Mouse (Mus musculus) C2C12 (cell line): ENCODE data around the gene Ip6k2. TPM values are rescaled to one million over a fixed set of nuclear protein-coding genes. Genes with fewer than 3 reads are reported as not detected.

Experiments used
- H3K27me3 ChIP-seq: one replicate; pipeline ENCODE4 v1.6.1; 2011; ENCODE audit not compliant: control insufficient read depth, insufficient read depth, insufficient read length
- H3K36me3 ChIP-seq: one replicate; pipeline ENCODE4 v1.6.1; 2011; ENCODE audit not compliant: control insufficient read depth, insufficient read depth
- H3K4me3 ChIP-seq: one replicate; pipeline ENCODE4 v1.5.1; 2011; ENCODE audit warnings: mild to moderate bottlenecking, control low read depth; ENCODE audit not compliant: poor library complexity, insufficient read depth, severe bottlenecking
- H3K79me2 ChIP-seq: one replicate; pipeline ENCODE4 v1.6.1; 2011; ENCODE audit not compliant: control insufficient read depth, insufficient read depth
- H3K79me3 ChIP-seq: one replicate; pipeline ENCODE4 v1.6.1; 2011; ENCODE audit warnings: low read depth, control low read depth
- H3ac ChIP-seq: one replicate; pipeline ENCODE3; 2011; ENCODE audit warnings: low read depth; ENCODE audit not compliant: control insufficient read depth, insufficient read length
- CEBPB ChIP-seq: IDR thresholded peaks from one replicate; pipeline ENCODE4 v1.6.1; 2011; ENCODE audit warnings: low read depth, mild to moderate bottlenecking, control low read depth, moderate library complexity
- CTCF ChIP-seq: IDR thresholded peaks from one replicate; pipeline ENCODE4 v1.5.1; 2011; ENCODE audit not compliant: control insufficient read depth, insufficient read depth, insufficient read length
- FOSL1 ChIP-seq: IDR thresholded peaks from one replicate; pipeline ENCODE4 v1.8.0; 2011; ENCODE audit warnings: mild to moderate bottlenecking, low read length; ENCODE audit not compliant: poor library complexity, insufficient read depth, severe bottlenecking
- MAX ChIP-seq: IDR thresholded peaks from one replicate; pipeline ENCODE4 v1.6.1; 2011; ENCODE audit warnings: mild to moderate bottlenecking, control low read depth
- MYOD1 ChIP-seq: IDR thresholded peaks from one replicate; pipeline ENCODE4 v1.6.1; 2011; ENCODE audit warnings: low read depth; ENCODE audit not compliant: control insufficient read depth, insufficient read length
- MYOG ChIP-seq: IDR thresholded peaks from one replicate; pipeline ENCODE4 v1.6.1; 2011; ENCODE audit not compliant: control insufficient read depth, insufficient read length; ENCODE audit errors: extremely low read depth
- USF1 ChIP-seq: IDR thresholded peaks from one replicate; pipeline ENCODE4 v1.6.1; 2011; ENCODE audit warnings: low read depth, mild to moderate bottlenecking, control low read depth, moderate library complexity
- polyA plus RNA-seq: library from polyadenylated mRNA; unstranded; fragments of >200 nt; fragmentation: generic; extraction: Trizol; gene quantifications from one replicate; pipeline ENCODE4 v1.2.1, GENCODE M21; 2012; ENCODE audit warnings: missing spikeins

Gene Ip6k2
- polyA plus RNA-seq, 1 experiment = 37.1 TPM

DNA sequence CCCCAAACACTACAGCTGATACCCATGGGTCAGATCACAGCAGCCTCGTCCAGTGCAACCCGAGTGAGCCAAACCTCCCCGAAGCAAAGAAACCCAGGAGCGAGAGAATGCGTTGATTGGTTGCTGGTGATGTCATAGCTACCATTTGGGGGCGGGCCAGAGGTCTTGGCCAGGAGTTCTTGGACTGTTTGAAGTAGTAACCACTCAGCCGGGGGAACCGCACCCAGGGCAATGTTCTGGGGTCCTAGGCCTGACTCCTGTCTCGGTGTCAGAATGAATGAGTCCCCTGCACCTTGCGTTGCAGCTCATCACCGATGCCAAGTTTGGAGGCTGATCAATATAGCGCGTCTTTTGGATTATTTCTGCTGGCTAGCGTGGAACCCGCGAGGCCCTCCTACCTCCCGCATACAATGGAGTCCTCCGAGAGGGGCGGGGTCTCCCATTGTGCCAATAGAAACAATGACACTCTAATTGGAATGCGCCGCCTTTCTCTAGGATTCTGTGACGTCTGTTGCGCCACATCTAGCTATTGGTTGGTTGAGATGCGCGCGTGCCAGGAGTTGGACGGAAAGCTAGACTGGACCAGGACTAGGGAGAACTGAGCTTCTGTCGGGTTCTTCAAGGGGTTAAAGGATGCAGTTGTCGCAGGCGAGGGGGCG, 41.3 kb downstream of the Ip6k2 start:
- H3K4me3 ChIP-seq = no peak overlapping the region
- H3K36me3 ChIP-seq = no peaks in the 10 kb centered on the region
- TF ChIP-seq MAX (no peak), USF1 (no peak), CEBPB (no peak), MYOG (no peak), CTCF (no peak), FOSL1 (no peak), MYOD1 (no peak)
- H3K79me3 ChIP-seq = no peaks in the 10 kb centered on the region
- H3ac ChIP-seq = no peak overlapping the region
- H3K79me2 ChIP-seq = no peaks in the 10 kb centered on the region
- peaks cover 64% of the 10 kb centered on the region for H3K27me3 ChIP-seq

GRCm38 (mm10) chr9:108825820-108826699, 42.5 kb downstream of the Ip6k2 start, which contains the start of gene Celsr3:
Celsr3 (plus strand) TSS chr9:108826320.
- TF ChIP-seq MAX = no peak
- H3K79me2 ChIP-seq = no peaks in the 10 kb centered on the region
- H3K27me3 ChIP-seq = peaks cover 73% of the 10 kb centered on the region

DNA sequence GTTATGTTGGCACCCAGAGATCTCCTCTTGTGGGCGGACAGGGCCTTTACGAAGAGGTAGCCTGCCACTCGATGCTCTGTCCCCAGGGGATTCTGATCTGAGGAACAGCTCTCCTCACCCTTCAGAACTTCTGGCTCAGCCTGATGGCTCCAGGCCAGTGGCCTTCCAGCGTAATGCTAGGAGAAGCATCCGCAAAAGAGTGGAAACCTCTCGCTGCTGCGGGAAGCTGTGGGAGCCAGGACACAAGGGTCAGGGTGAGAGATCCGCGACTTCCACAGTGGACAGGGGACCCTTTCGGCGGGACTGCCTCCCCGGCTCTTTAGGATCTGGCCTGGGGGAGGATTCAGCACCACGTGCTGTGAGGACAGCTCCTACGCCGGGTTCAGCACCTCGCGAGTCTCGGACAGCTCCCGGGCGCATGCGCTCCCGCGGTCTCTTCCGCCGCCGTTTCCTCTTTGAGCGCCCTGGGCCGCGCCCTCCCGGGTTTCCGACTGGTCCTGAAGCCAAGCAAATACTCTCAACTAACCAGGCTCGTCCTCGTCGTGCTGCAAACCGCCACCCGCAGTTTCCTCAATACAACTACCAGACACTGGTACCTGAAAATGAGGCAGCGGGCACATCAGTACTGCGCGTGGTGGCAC, 43.2 kb downstream of the Ip6k2 start:
- Histone ChIP-seq H3K79me2 (no peaks in the 10 kb centered on the region), H3K36me3 (no peaks in the 10 kb centered on the region), H3K79me3 (no peaks in the 10 kb centered on the region), H3ac (no peak overlapping the region), H3K4me3 (no peak overlapping the region), H3K27me3 (peaks cover 79% of the 10 kb centered on the region)
- TF ChIP-seq USF1 (peak; percentile 47), MAX (peak; percentile 92), CEBPB (no peak)

More at GRCm38 (mm10) chr9:108825820-108826699, 42.5 kb downstream of the Ip6k2 start, which contains the start of gene Celsr3:
- no peak within 1 kb of the TSS for H3K4me3 ChIP-seq
- no peak within 1 kb of the TSS for H3ac ChIP-seq
- H3K79me3 ChIP-seq = no peaks in the 10 kb centered on the region
- no peaks in the 10 kb centered on the region for H3K36me3 ChIP-seq

- Histone ChIP-seq H3K4me3 (no peak overlapping the region), H3K79me2 (no peaks in the 10 kb centered on the region), H3K27me3 (peaks cover 79% of the 10 kb centered on the region), H3K79me3 (no peaks in the 10 kb centered on the region), H3K36me3 (no peaks in the 10 kb centered on the region), H3ac (no peak overlapping the region)
- TF ChIP-seq CEBPB (no peak), MYOD1 (no peak), USF1 (no peak)
Measured at GRCm38 (mm10) chr9:108827454-108827853, 43.9 kb downstream of the Ip6k2 start.

DNA sequence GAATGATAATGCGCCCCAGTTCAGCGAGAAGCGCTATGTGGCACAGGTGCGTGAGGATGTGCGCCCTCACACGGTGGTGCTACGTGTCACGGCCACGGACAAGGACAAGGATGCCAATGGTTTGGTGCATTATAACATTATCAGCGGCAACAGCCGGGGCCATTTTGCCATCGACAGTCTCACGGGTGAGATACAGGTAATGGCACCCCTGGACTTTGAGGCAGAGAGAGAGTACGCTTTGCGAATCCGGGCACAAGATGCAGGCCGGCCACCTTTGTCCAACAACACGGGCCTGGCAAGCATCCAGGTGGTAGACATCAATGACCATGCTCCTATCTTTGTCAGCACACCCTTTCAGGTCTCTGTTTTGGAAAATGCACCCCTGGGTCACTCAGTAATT, 44.3 kb downstream of the Ip6k2 start:
- Histone ChIP-seq H3K79me3 (no peaks in the 10 kb centered on the region), H3K4me3 (no peak overlapping the region), H3ac (no peak overlapping the region), H3K27me3 (peaks cover 76% of the 10 kb centered on the region), H3K79me2 (no peaks in the 10 kb centered on the region), H3K36me3 (no peaks in the 10 kb centered on the region)
- TF ChIP-seq USF1 (no peak), FOSL1 (no peak), MYOG (no peak), CTCF (no peak), MAX (no peak), CEBPB (no peak), MYOD1 (no peak)

DNA sequence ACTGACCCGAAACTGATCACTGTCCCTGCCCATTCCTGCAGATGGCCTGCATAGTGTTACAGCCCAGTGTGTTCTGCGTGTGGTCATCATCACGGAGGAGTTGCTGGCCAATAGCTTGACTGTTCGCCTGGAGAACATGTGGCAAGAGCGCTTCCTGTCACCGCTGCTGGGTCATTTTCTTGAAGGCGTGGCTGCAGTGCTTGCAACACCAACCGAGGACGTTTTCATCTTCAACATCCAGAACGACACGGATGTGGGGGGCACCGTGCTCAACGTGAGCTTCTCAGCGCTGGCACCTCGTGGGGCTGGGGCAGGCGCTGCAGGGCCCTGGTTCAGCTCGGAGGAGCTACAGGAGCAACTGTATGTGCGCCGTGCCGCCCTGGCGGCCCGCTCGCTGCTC, 48.0 kb downstream of the Ip6k2 start:
- Histone ChIP-seq H3K4me3 (no peak overlapping the region), H3K79me2 (no peaks in the 10 kb centered on the region), H3K79me3 (no peaks in the 10 kb centered on the region), H3K27me3 (peaks cover 70% of the 10 kb centered on the region), H3K36me3 (no peaks in the 10 kb centered on the region), H3ac (peak overlapping the region; percentile 0)
- TF ChIP-seq MYOG (no peak), USF1 (no peak), MAX (no peak), FOSL1 (no peak), MYOD1 (no peak), CEBPB (no peak), CTCF (no peak)
